Mouse (Mus musculus): ENCODE results near the gene Irgc1.

The Irgc1 gene

DNA sequence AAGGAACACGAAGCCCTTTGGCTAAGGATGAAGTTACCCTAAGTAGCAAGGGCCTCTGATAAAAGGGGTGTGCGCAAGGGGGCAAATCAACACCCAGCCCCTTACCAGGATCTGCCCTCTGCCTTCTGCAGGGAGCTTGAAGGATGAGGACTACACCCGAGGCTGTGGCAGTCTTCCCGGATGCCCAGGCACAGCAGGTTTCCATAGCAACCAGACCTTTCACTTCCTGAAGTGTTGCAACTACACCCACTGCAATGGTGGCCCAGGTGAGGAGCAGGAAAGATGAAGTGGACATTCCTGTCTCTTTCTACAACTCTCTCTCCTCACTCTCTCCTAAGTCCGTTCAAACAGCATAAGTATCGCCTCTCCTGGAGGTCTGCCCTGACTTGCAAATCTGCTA is 20.3 kb upstream of the Irgc1 start:
- DNase-seq (ENCODE audit: low spot score) = no peak

- DNase-seq (ENCODE audit: low spot score) = no peak
These were observed 18.3 kb upstream of the Irgc1 start for GRCm38 (mm10) chr7:24470356-24470755.

GRCm38 (mm10) chr7:24469126-24469525 is 17.0 kb upstream of the Irgc1 start:
- peak; percentile 28 for DNase-seq (ENCODE audit: low spot score)

- no peak for DNase-seq (ENCODE audit: low spot score)
These were observed 15.8 kb upstream of the Irgc1 start for GRCm38 (mm10) chr7:24467886-24468285.

DNA sequence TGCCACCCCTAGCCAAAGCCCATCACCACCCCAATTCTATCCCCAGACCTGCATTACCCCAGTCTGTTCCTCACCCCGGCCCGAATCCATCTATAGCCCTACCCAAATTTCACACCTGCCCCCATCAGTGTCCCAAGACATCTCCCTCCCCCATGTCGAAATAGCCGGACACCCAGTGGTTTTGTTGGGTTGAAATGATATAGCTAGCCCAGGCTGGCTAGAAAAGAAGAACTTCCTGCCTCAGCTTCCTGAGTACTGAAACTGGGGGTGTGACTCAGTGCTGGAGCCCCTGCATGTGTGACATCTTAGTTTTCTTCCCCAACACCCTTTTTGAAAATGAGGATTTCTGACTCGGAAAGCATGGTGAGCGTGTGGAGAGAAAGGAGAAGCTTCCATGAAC is 14.7 kb upstream of the Irgc1 start:
- no peak for DNase-seq (ENCODE audit: low spot score)

- no peak for DNase-seq (ENCODE audit: low spot score)
These were observed 10.6 kb upstream of the Irgc1 start, which contains the start of gene Plaur for GRCm38 (mm10) chr7:24462388-24463319. Gene Plaur (plus strand): TSS chr7:24462484.

- no peak for DNase-seq (ENCODE audit: low spot score)
These were observed 9.4 kb upstream of the Irgc1 start for GRCm38 (mm10) chr7:24461376-24462051.

GRCm38 (mm10) chr7:24459843-24460242 is 7.7 kb upstream of the Irgc1 start:
- DNase-seq (ENCODE audit: low spot score) = no peak

GRCm38 (mm10) chr7:24459440-24459839 is 7.3 kb upstream of the Irgc1 start:
- DNase-seq (ENCODE audit: low spot score) = no peak

GRCm38 (mm10) chr7:24457726-24458370 is 5.8 kb upstream of the Irgc1 start:
- no peak for DNase-seq (ENCODE audit: low spot score)

DNA sequence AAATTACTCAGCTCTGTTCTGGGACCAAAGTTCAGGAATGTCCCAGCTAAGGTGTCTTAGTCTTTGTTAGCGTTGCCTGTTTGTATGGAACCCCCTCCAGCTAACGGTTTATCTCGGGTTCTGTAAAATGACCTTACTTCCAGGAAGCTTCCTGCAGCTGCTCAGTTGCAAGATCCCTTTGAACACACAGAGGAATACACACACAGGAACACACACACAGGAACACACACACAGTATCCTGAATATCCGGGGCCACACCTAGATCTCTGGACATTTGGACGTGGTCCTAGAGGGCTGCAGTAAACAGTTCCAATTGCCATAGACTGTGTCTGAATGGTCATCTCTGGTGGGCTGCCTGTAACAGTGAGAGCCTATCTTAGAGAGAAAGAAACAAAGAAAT is 3.6 kb upstream of the Irgc1 start:
- DNase-seq (ENCODE audit: low spot score) = no peak

GRCm38 (mm10) chr7:24454199-24454598 is 2.1 kb upstream of the Irgc1 start:
- no peak for DNase-seq (ENCODE audit: low spot score)

DNA sequence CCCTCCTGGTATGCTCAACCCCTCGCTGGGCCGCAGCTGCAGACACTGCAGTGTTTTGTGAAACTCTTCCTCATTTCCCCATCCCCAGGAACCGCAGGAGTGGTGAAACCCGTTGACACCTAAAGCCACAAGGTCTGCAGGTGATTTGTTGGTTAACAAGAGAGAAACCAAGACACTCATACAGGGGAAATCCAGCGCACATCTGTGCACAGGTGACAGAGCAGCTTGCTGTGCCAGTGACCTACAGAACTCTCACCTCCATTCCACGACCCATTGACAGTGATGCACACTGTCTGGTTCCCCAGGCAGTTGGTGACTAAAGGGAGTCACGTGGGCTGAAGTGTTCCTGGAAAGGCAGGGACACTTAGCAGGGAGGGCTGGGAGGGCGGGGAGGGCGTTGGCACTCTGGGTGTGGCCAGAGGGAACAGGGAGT is 1.5 kb downstream of the Irgc1 start:
- DNase-seq (ENCODE audit: low spot score) = peak; percentile 59

- peak; percentile 31 for DNase-seq (ENCODE audit: low spot score)
These were observed 3.1 kb downstream of the Irgc1 start for GRCm38 (mm10) chr7:24448782-24449517.

DNA sequence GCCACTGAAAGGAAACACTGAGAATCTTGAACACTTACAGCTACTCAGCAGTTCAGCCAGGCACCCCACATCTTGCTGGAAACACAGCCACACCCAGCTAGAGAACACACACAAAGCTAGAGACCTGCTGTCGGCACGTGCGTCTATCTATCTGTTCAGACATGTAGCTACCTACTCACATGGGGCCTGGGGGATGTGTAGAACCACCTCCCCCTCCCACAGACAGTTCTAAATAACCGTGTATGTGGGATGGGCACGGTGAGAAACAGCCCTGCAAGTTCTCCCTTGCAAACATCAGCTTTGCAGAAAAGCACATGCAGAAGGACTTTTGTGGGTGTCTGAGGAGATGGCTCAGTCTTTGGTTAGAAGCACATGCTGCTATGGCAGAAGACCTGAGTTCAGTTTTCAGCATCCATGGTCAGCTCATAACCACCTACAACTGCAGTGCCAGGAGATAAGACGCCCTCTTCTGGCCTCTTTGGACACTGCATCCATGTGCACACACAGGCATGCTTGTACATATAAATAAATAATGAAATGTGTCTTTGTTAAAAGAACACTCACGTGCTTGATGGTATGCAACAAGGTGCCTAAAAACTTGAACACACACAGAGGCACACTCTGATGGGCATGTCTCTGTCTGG is 5.3 kb downstream of the Irgc1 start:
- no peak for DNase-seq (ENCODE audit: low spot score)

GRCm38 (mm10) chr7:24445266-24445926 is 6.7 kb downstream of the Irgc1 start:
- no peak for DNase-seq (ENCODE audit: low spot score)

DNA sequence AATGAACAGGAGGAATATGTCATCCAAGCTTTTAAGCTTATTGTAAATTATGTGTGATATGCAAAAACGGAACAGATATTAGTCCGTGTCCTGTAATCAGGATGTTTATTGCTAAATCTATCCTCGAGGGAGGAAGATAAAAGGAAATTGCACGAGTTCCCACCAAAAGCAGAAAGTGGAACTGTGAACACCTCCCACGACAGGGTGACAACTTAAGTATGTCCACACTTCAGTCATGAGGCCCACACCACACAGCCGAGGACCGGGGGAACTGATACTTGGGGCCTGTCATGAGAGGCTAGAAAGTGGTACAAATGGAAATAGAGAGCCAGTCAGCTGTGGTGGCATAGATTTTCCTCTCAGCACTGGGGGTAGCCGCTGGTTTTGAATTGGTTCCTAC is 9.8 kb downstream of the Irgc1 start:
- DNase-seq (ENCODE audit: low spot score) = no peak

DNA sequence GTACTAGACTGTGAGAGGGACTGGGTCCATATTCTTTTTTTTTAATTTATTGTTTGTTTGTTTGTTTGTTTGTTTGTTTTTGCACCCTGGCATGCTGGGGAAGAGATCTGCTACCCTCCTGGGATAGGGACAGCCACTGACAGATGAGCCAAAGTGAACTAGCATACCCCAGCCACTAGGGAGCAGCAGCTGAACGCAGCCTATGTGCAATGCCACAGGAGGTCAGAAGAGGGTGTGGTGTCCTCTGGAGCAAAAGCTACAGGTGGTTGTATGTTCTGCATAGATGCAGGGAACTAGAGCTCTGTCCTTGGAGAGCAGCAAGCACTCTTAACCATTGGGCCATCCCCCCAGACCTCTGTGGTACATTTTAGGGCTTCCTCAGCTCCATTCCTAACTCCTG is 10.3 kb downstream of the Irgc1 start:
- DNase-seq (ENCODE audit: low spot score) = peak; percentile 60

GRCm38 (mm10) chr7:24439891-24440290 is 12.2 kb downstream of the Irgc1 start:
- DNase-seq (ENCODE audit: low spot score) = no peak

- no peak for DNase-seq (ENCODE audit: low spot score)
These were observed 12.9 kb downstream of the Irgc1 start for GRCm38 (mm10) chr7:24439191-24439590.

DNA sequence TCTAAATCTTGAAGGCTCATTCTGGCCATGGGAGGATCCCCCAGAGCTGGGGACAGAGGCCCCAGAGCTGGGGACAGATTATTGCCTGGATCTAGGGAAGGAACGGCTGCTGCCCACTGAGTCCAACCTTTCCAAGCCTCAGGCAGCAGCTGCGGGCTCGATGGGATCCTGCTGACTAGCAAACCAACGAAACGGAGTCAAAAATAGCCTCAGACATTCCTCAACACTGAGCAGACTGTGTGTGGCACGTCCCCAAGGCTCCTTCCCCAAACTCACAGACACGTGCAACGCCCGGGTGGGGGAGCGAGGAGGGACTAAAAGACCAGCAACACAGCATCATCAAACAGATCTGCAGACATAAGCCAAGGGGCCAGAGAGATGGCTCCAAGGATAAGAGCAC is 14.1 kb downstream of the Irgc1 start:
- no peak for DNase-seq (ENCODE audit: low spot score)

Measured in c-Kit-positive CD71-positive TER-119-positive erythroid progenitor cells, embryonic 14.5 days (primary cell).